Mouse (Mus musculus): ENCODE data around the gene Chd3. TPM values are rescaled to one million over a fixed set of nuclear protein-coding genes. Genes with fewer than 3 reads are reported as not detected.
"Not testable (repeated sequence)": the region's sequence is repeated elsewhere in the genome, so short reads cannot be mapped to it uniquely, and the experiment has no call there.

The Chd3 gene
- polyA plus RNA-seq, 1 experiment, result 25.7 TPM

GRCm38 (mm10) chr11:69398486-69399200, 29.4 kb upstream of the Chd3 start:
- Histone ChIP-seq H3K27ac (ENCODE audit: insufficient read depth, low read length) (no peak overlapping the region), H3K36me3 (ENCODE audit: control insufficient read depth, insufficient read depth, low read length, poor library complexity, severe bottlenecking) (no peaks in the 10 kb centered on the region), H3K4me3 (ENCODE audit: low read depth, low read length) (peak overlapping the region; percentile 70), H3K27me3 (ENCODE audit: control insufficient read depth, insufficient read depth, low read length, poor library complexity, severe bottlenecking) (no peaks in the 10 kb centered on the region), H3K9ac (ENCODE audit: low read depth, poor library complexity, severe bottlenecking) (peak overlapping the region; percentile 65), H3K4me1 (ENCODE audit: control insufficient read depth, insufficient read depth, low read length) (no peaks in the 10 kb centered on the region), H3K9me3 (replicated peaks; ENCODE audit: control insufficient read depth, insufficient read depth, low read length, poor library complexity, severe bottlenecking) (no peaks in the 10 kb centered on the region)
- no peak for TF ChIP-seq CTCF (IDR thresholded peaks at IDR 0.05; ENCODE audit: low read depth, low read length)
- TF ChIP-seq POLR2A (IDR thresholded peaks at IDR 0.05; ENCODE audit: insufficient read depth, low read length), result no peak
- TF ChIP-seq EP300 (IDR thresholded peaks at IDR 0.05; ENCODE audit: insufficient read depth, low read depth, low read length), result no peak

GRCm38 (mm10) chr11:69398059-69398458, 28.9 kb upstream of the Chd3 start, which contains the start of gene Tmem88:
Gene Tmem88, minus strand, starts transcription at chr11:69398234.
- Histone ChIP-seq H3K27ac (ENCODE audit: insufficient read depth, low read length) (no peak within 1 kb of the TSS), H3K36me3 (ENCODE audit: control insufficient read depth, insufficient read depth, low read length, poor library complexity, severe bottlenecking) (no peaks in the 10 kb centered on the region), H3K9me3 (replicated peaks; ENCODE audit: control insufficient read depth, insufficient read depth, low read length, poor library complexity, severe bottlenecking) (no peaks in the 10 kb centered on the region), H3K27me3 (ENCODE audit: control insufficient read depth, insufficient read depth, low read length, poor library complexity, severe bottlenecking) (no peaks in the 10 kb centered on the region), H3K4me3 (ENCODE audit: low read depth, low read length) (peak within 1 kb of the TSS; percentile 70), H3K4me1 (ENCODE audit: control insufficient read depth, insufficient read depth, low read length) (no peaks in the 10 kb centered on the region), H3K9ac (ENCODE audit: low read depth, poor library complexity, severe bottlenecking) (peak within 1 kb of the TSS; percentile 65)
- TF ChIP-seq POLR2A (IDR thresholded peaks at IDR 0.05; ENCODE audit: insufficient read depth, low read length), result peak; percentile 58
- TF ChIP-seq CTCF (IDR thresholded peaks at IDR 0.05; ENCODE audit: low read depth, low read length), result no peak
- 0 out of 2 replicates have a peak, but pooled peaks have one; percentile 33 for TF ChIP-seq EP300 (IDR thresholded peaks at IDR 0.05; ENCODE audit: insufficient read depth, low read depth, low read length)

GRCm38 (mm10) chr11:69397581-69398057, 28.4 kb upstream of the Chd3 start:
- H3K27ac ChIP-seq (ENCODE audit: insufficient read depth, low read length), result no peak overlapping the region

GRCm38 (mm10) chr11:69396772-69397171, 27.6 kb upstream of the Chd3 start:
- peak overlapping the region; percentile 65 for H3K4me3 ChIP-seq (ENCODE audit: low read depth, low read length)
- no peaks in the 10 kb centered on the region for H3K36me3 ChIP-seq (ENCODE audit: control insufficient read depth, insufficient read depth, low read length, poor library complexity, severe bottlenecking)
- H3K9me3 ChIP-seq (replicated peaks; ENCODE audit: control insufficient read depth, insufficient read depth, low read length, poor library complexity, severe bottlenecking), result no peaks in the 10 kb centered on the region
- no peaks in the 10 kb centered on the region for H3K4me1 ChIP-seq (ENCODE audit: control insufficient read depth, insufficient read depth, low read length)
- H3K27me3 ChIP-seq (ENCODE audit: control insufficient read depth, insufficient read depth, low read length, poor library complexity, severe bottlenecking), result no peaks in the 10 kb centered on the region
- H3K27ac ChIP-seq (ENCODE audit: insufficient read depth, low read length), result no peak overlapping the region
- no peak for TF ChIP-seq CTCF (IDR thresholded peaks at IDR 0.05; ENCODE audit: low read depth, low read length)
- TF ChIP-seq EP300 (IDR thresholded peaks at IDR 0.05; ENCODE audit: insufficient read depth, low read depth, low read length), result no peak
- TF ChIP-seq POLR2A (IDR thresholded peaks at IDR 0.05; ENCODE audit: insufficient read depth, low read length), result no peak
- H3K9ac ChIP-seq (ENCODE audit: low read depth, poor library complexity, severe bottlenecking), result peak overlapping the region; percentile 65

More at GRCm38 (mm10) chr11:69397581-69398057, 28.4 kb upstream of the Chd3 start:
- no peak for TF ChIP-seq POLR2A (IDR thresholded peaks at IDR 0.05; ENCODE audit: insufficient read depth, low read length)
- TF ChIP-seq EP300 (IDR thresholded peaks at IDR 0.05; ENCODE audit: insufficient read depth, low read depth, low read length), result no peak
- no peak for TF ChIP-seq CTCF (IDR thresholded peaks at IDR 0.05; ENCODE audit: low read depth, low read length)
- H3K4me3 ChIP-seq (ENCODE audit: low read depth, low read length), result peak overlapping the region; percentile 70
- no peaks in the 10 kb centered on the region for H3K9me3 ChIP-seq (replicated peaks; ENCODE audit: control insufficient read depth, insufficient read depth, low read length, poor library complexity, severe bottlenecking)
- H3K36me3 ChIP-seq (ENCODE audit: control insufficient read depth, insufficient read depth, low read length, poor library complexity, severe bottlenecking), result no peaks in the 10 kb centered on the region
- no peaks in the 10 kb centered on the region for H3K4me1 ChIP-seq (ENCODE audit: control insufficient read depth, insufficient read depth, low read length)
- H3K27me3 ChIP-seq (ENCODE audit: control insufficient read depth, insufficient read depth, low read length, poor library complexity, severe bottlenecking), result no peaks in the 10 kb centered on the region
- peak overlapping the region; percentile 65 for H3K9ac ChIP-seq (ENCODE audit: low read depth, poor library complexity, severe bottlenecking)

GRCm38 (mm10) chr11:69395634-69396373, 26.6 kb upstream of the Chd3 start:
- peak overlapping the region; percentile 65 for H3K9ac ChIP-seq (ENCODE audit: low read depth, poor library complexity, severe bottlenecking)
- H3K4me1 ChIP-seq (ENCODE audit: control insufficient read depth, insufficient read depth, low read length), result no peaks in the 10 kb centered on the region
- no peaks in the 10 kb centered on the region for H3K36me3 ChIP-seq (ENCODE audit: control insufficient read depth, insufficient read depth, low read length, poor library complexity, severe bottlenecking)
- peak overlapping the region; percentile 59 for H3K27ac ChIP-seq (ENCODE audit: insufficient read depth, low read length)
- H3K27me3 ChIP-seq (ENCODE audit: control insufficient read depth, insufficient read depth, low read length, poor library complexity, severe bottlenecking), result no peaks in the 10 kb centered on the region
- H3K9me3 ChIP-seq (replicated peaks; ENCODE audit: control insufficient read depth, insufficient read depth, low read length, poor library complexity, severe bottlenecking), result no peaks in the 10 kb centered on the region
- peak overlapping the region; percentile 65 for H3K4me3 ChIP-seq (ENCODE audit: low read depth, low read length)
- TF ChIP-seq POLR2A (IDR thresholded peaks at IDR 0.05; ENCODE audit: insufficient read depth, low read length) (no peak), CTCF (IDR thresholded peaks at IDR 0.05; ENCODE audit: low read depth, low read length) (no peak), EP300 (IDR thresholded peaks at IDR 0.05; ENCODE audit: insufficient read depth, low read depth, low read length) (no peak)

- Histone ChIP-seq H3K4me3 (ENCODE audit: low read depth, low read length) (peak within 1 kb of the TSS; percentile 96), H3K9ac (ENCODE audit: low read depth, poor library complexity, severe bottlenecking) (peak within 1 kb of the TSS; percentile 65), H3K27ac (ENCODE audit: insufficient read depth, low read length) (peak within 1 kb of the TSS; percentile 59)
- H3K36me3 ChIP-seq (ENCODE audit: control insufficient read depth, insufficient read depth, low read length, poor library complexity, severe bottlenecking); H3K9me3 ChIP-seq (replicated peaks; ENCODE audit: control insufficient read depth, insufficient read depth, low read length, poor library complexity, severe bottlenecking); H3K4me1 ChIP-seq (ENCODE audit: control insufficient read depth, insufficient read depth, low read length); H3K27me3 ChIP-seq (ENCODE audit: control insufficient read depth, insufficient read depth, low read length, poor library complexity, severe bottlenecking): not testable (repeated sequence)
These were observed 26.0 kb upstream of the Chd3 start, which contains the start of the genes Naa38 and Cyb5d1 for GRCm38 (mm10) chr11:69395235-69395633. Gene Naa38, plus strand, starts transcription at chr11:69395487. Gene Cyb5d1, minus strand, starts transcription at chr11:69395631.

GRCm38 (mm10) chr11:69394591-69395167, 25.5 kb upstream of the Chd3 start:
- Histone ChIP-seq H3K27ac (ENCODE audit: insufficient read depth, low read length) (peak overlapping the region; percentile 3; the same call in 1 of the 2 replicates), H3K9ac (ENCODE audit: low read depth, poor library complexity, severe bottlenecking) (peak overlapping the region; percentile 65), H3K4me3 (ENCODE audit: low read depth, low read length) (peak overlapping the region; percentile 96)
- not testable (repeated sequence) for H3K27me3 ChIP-seq (ENCODE audit: control insufficient read depth, insufficient read depth, low read length, poor library complexity, severe bottlenecking); H3K9me3 ChIP-seq (replicated peaks; ENCODE audit: control insufficient read depth, insufficient read depth, low read length, poor library complexity, severe bottlenecking); H3K36me3 ChIP-seq (ENCODE audit: control insufficient read depth, insufficient read depth, low read length, poor library complexity, severe bottlenecking); H3K4me1 ChIP-seq (ENCODE audit: control insufficient read depth, insufficient read depth, low read length)

All from ES-Bruce4 (cell line).